Mouse (Mus musculus): ENCODE measurements around the gene Scnm1. TPM values are rescaled to one million over a fixed set of nuclear protein-coding genes. Genes with fewer than 3 reads are reported as not detected.
A peak's percentile ranks its signal among the peaks of the same experiment; 100 is the strongest.

Gene Scnm1
- polyA plus RNA-seq, 1 experiment from 2014 or later: 51.0 TPM

- H3K4me2 ChIP-seq: peak within 1 kb of the TSS; percentile 77
- H3K36me3 ChIP-seq: 0 out of 2 replicates have a peak, but pooled peaks cover 3% of the 10 kb centered on the region
- H3K4me1 ChIP-seq (replicated peaks): peaks cover 18% of the 10 kb centered on the region
- ATAC-seq (replicated peaks; ENCODE audit: insufficient number of reproducible peaks, insufficient read depth, low FRiP score, low read depth): peak; percentile 90
- H3K27ac ChIP-seq: peak within 1 kb of the TSS; percentile 87
- peak within 1 kb of the TSS; percentile 73 for H3K4me3 ChIP-seq
- WGBS: under 1% methylated on average over 51 of the region's 51 CpGs
- peak within 1 kb of the TSS; percentile 87 for H3K9ac ChIP-seq
- H3K9me3 ChIP-seq (replicated peaks): no peaks in the 10 kb centered on the region
- no peaks in the 10 kb centered on the region for H3K27me3 ChIP-seq
Measured at GRCm38 (mm10) chr3:95106338-95107117, 27.3 kb downstream of the Scnm1 start, which contains the start of gene Pip5k1a. Pip5k1a (minus strand) TSS chr3:95106930.

- no peak for ATAC-seq (replicated peaks; ENCODE audit: insufficient number of reproducible peaks, insufficient read depth, low FRiP score, low read depth)
- 0 out of 2 replicates have a peak, but pooled peaks cover 3% of the 10 kb centered on the region for H3K36me3 ChIP-seq
- under 1% methylated on average over 16 of the region's 16 CpGs for WGBS
- H3K4me3 ChIP-seq: peak overlapping the region; percentile 73
- no peaks in the 10 kb centered on the region for H3K27me3 ChIP-seq
- H3K9me3 ChIP-seq (replicated peaks): no peaks in the 10 kb centered on the region
- peaks cover 18% of the 10 kb centered on the region for H3K4me1 ChIP-seq (replicated peaks)
- peak overlapping the region; percentile 77 for H3K4me2 ChIP-seq
- H3K27ac ChIP-seq: peak overlapping the region; percentile 87
- peak overlapping the region; percentile 87 for H3K9ac ChIP-seq
Measured at GRCm38 (mm10) chr3:95105586-95106337, 28.0 kb downstream of the Scnm1 start.

GRCm38 (mm10) chr3:95105121-95105520 is 28.7 kb downstream of the Scnm1 start:
- no peaks in the 10 kb centered on the region for H3K9me3 ChIP-seq (replicated peaks)
- 0 out of 2 replicates have a peak, but pooled peaks cover 3% of the 10 kb centered on the region for H3K36me3 ChIP-seq
- H3K9ac ChIP-seq: peak overlapping the region; percentile 87
- H3K27me3 ChIP-seq: no peaks in the 10 kb centered on the region
- H3K27ac ChIP-seq: peak overlapping the region; percentile 87
- WGBS: 19% methylated on average over 4 of the region's 4 CpGs
- no peak for ATAC-seq (replicated peaks; ENCODE audit: insufficient number of reproducible peaks, insufficient read depth, low FRiP score, low read depth)
- peaks cover 13% of the 10 kb centered on the region for H3K4me1 ChIP-seq (replicated peaks)
- H3K4me2 ChIP-seq: peak overlapping the region; percentile 77
- H3K4me3 ChIP-seq: peak overlapping the region; percentile 73

GRCm38 (mm10) chr3:95100854-95101253 is 33.0 kb downstream of the Scnm1 start:
- no peak overlapping the region for H3K4me2 ChIP-seq
- H3K27ac ChIP-seq: no peak overlapping the region
- no peak overlapping the region for H3K9ac ChIP-seq
- no peak overlapping the region for H3K4me3 ChIP-seq
- no peak for ATAC-seq (replicated peaks; ENCODE audit: insufficient number of reproducible peaks, insufficient read depth, low FRiP score, low read depth)
- no peaks in the 10 kb centered on the region for H3K9me3 ChIP-seq (replicated peaks)
- peaks cover 17% of the 10 kb centered on the region for H3K4me1 ChIP-seq (replicated peaks)
- H3K27me3 ChIP-seq: no peaks in the 10 kb centered on the region
- 0 out of 2 replicates have a peak, but pooled peaks cover 3% of the 10 kb centered on the region for H3K36me3 ChIP-seq
- 36% methylated on average over 2 of the region's 2 CpGs for WGBS

- Histone ChIP-seq H3K9me3 (replicated peaks) (no peaks in the 10 kb centered on the region), H3K4me1 (replicated peaks) (no peaks in the 10 kb centered on the region), H3K9ac (no peak overlapping the region), H3K4me2 (no peak overlapping the region), H3K27ac (no peak overlapping the region), H3K36me3 (no peaks in the 10 kb centered on the region), H3K4me3 (no peak overlapping the region), H3K27me3 (no peaks in the 10 kb centered on the region)
- ATAC-seq (replicated peaks; ENCODE audit: insufficient number of reproducible peaks, insufficient read depth, low FRiP score, low read depth): no peak
- WGBS: 92% methylated on average over 1 of the region's 1 CpGs
Measured at GRCm38 (mm10) chr3:95088071-95088470, 45.7 kb downstream of the Scnm1 start.

Small RNA genes within 50 kb of the gene (microRNA-seq; reads per million reads assigned to microRNA genes)
- not detected for gene Mir8099-1

Other genes with a start within 250 kb of the Scnm1 start
- 223 and 265 TPM in 2 replicates for gene Psmb4, start 247.1 kb downstream of the Scnm1 start, polyA plus RNA-seq (2015; fragmentation: Nextera tagmentation; extraction: Ambion mirVana)
- 89.6 and 103 TPM in 2 replicates for gene Selenbp1, start 201.0 kb downstream of the Scnm1 start, polyA plus RNA-seq (2015; fragmentation: Nextera tagmentation; extraction: Ambion mirVana)
- 3.6 and 6.8 TPM in 2 replicates for gene Rfx5, start 179.9 kb downstream of the Scnm1 start, polyA plus RNA-seq (2015; fragmentation: Nextera tagmentation; extraction: Ambion mirVana)
- gene Pi4kb, start 159.3 kb downstream of the Scnm1 start, polyA plus RNA-seq (2015; fragmentation: Nextera tagmentation; extraction: Ambion mirVana): 14.7 and 20.8 TPM in 2 replicates
- 12.3 and 18.3 TPM in 2 replicates for gene Zfp687, start 118.6 kb downstream of the Scnm1 start, polyA plus RNA-seq (2015; fragmentation: Nextera tagmentation; extraction: Ambion mirVana)
- 168 and 198 TPM in 2 replicates for gene Psmd4, start 91.4 kb downstream of the Scnm1 start, polyA plus RNA-seq (2015; fragmentation: Nextera tagmentation; extraction: Ambion mirVana)
- 14.1 and 16.5 TPM in 2 replicates for gene Pip5k1a, start 27.1 kb downstream of the Scnm1 start, polyA plus RNA-seq (2015; fragmentation: Nextera tagmentation; extraction: Ambion mirVana)
- 79.5 and 99.3 TPM in 2 replicates for gene Vps72, start 23.0 kb downstream of the Scnm1 start, polyA plus RNA-seq (2015; fragmentation: Nextera tagmentation; extraction: Ambion mirVana)
- 1.4 and 2.1 TPM in 2 replicates for gene Tmod4, start 9.5 kb downstream of the Scnm1 start, polyA plus RNA-seq (2015; fragmentation: Nextera tagmentation; extraction: Ambion mirVana)
- gene Lysmd1, start 77 bp upstream of the Scnm1 start, polyA plus RNA-seq (2015; fragmentation: Nextera tagmentation; extraction: Ambion mirVana): 9.4 and 10.4 TPM in 2 replicates
- gene Tnfaip8l2, start 8.3 kb upstream of the Scnm1 start, polyA plus RNA-seq (2015; fragmentation: Nextera tagmentation; extraction: Ambion mirVana): 2.5 and 4.8 TPM in 2 replicates
- gene Sema6c, start 26.4 kb upstream of the Scnm1 start, polyA plus RNA-seq (2015; fragmentation: Nextera tagmentation; extraction: Ambion mirVana): 2.0 and 3.5 TPM in 2 replicates
- 5.1 and 6.5 TPM in 2 replicates for gene Gabpb2, start 83.9 kb upstream of the Scnm1 start, polyA plus RNA-seq (2015; fragmentation: Nextera tagmentation; extraction: Ambion mirVana)
- gene Cdc42se1, start 94.7 kb upstream of the Scnm1 start, polyA plus RNA-seq (2015; fragmentation: Nextera tagmentation; extraction: Ambion mirVana): 49.7 and 60.9 TPM in 2 replicates
- gene Mllt11, start 98.2 kb upstream of the Scnm1 start, polyA plus RNA-seq (2015; fragmentation: Nextera tagmentation; extraction: Ambion mirVana): 10.6 and 12.0 TPM in 2 replicates
- gene Gm128, start 107.6 kb upstream of the Scnm1 start, polyA plus RNA-seq (2015; fragmentation: Nextera tagmentation; extraction: Ambion mirVana): 0.38 and 0.55 TPM in 2 replicates
- gene Bnipl, start 117.2 kb upstream of the Scnm1 start, polyA plus RNA-seq (2015; fragmentation: Nextera tagmentation; extraction: Ambion mirVana): 0.06 and 0.38 TPM in 2 replicates
- gene Mindy1, start 147.3 kb upstream of the Scnm1 start, polyA plus RNA-seq (2015; fragmentation: Nextera tagmentation; extraction: Ambion mirVana): 24.7 and 27.6 TPM in 2 replicates
- 23.8 and 26.5 TPM in 2 replicates for gene Prune1, start 148.1 kb upstream of the Scnm1 start, polyA plus RNA-seq (2015; fragmentation: Nextera tagmentation; extraction: Ambion mirVana)
- 0.64 and 1.2 TPM in 2 replicates for gene Anxa9, start 173.2 kb upstream of the Scnm1 start, polyA plus RNA-seq (2015; fragmentation: Nextera tagmentation; extraction: Ambion mirVana)
- gene Cers2, start 180.8 kb upstream of the Scnm1 start, polyA plus RNA-seq (2015; fragmentation: Nextera tagmentation; extraction: Ambion mirVana): 120 and 139 TPM in 2 replicates
- 16.7 and 22.4 TPM in 2 replicates for gene Setdb1, start 223.2 kb upstream of the Scnm1 start, polyA plus RNA-seq (2015; fragmentation: Nextera tagmentation; extraction: Ambion mirVana)

All from heart, embryonic 15.5 days (tissue).